Mouse (Mus musculus) skeletal muscle tissue, adult 2 months (tissue): ENCODE results near the gene Dlx5.

Experiments
- DNase-seq: peaks from one replicate; pipeline ENCODE4 v3.0.0-alpha.2; 2012; ENCODE audit warnings: low read depth, low spot score

Dlx5 gene

DNA sequence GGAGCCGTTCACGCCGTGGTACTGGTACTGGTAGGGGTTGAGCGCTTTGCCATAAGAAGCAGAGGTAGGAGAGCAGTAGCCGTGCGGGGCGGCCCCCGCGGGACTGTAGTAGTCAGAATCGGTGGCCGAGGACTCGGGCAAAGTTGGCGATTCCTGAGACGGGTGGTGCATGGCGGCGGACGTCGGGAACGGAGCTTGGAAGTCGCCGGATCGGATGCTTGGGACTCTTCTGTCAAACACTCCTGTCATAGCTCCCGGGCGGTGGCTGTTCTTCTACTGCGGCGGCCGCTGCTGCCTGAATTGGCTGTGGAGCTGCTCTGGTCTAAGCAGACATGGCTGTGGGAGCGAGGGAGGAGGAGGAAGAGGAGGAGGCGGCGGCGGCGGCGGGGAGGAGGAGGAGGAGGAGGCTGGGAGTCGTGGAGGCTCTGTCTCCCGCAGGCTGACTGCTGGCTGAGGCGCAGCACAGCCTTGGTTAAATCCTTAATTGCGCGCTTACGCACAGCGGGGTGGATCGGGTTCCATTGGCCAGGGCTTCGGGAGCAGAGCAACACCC, at the start of gene Dlx5:
Dlx5 (minus strand) TSS at position 448 of the 553 bp plus-strand sequence.
- peak; percentile 18 for DNase-seq

DNA sequence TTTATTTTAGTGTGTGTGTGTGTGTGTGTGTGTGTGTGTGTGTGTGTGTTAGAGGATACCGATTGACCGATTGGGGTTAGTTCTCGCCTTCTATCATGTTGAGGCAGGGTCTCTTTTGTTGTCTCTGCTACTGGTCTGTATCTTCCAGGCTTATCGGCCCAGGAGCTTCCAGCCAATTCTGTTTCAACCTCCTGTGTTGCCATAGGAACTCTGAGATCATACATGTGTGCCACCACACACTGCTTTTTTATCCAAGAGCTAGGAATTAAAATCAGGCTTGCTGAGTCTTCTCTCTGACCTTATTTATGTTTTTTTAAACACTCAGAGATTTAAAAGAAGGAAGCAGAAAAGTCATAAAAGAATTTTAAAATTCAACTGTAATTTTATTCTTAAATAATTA, 49.6 kb upstream of the Dlx5 start:
- no peak for DNase-seq

DNA sequence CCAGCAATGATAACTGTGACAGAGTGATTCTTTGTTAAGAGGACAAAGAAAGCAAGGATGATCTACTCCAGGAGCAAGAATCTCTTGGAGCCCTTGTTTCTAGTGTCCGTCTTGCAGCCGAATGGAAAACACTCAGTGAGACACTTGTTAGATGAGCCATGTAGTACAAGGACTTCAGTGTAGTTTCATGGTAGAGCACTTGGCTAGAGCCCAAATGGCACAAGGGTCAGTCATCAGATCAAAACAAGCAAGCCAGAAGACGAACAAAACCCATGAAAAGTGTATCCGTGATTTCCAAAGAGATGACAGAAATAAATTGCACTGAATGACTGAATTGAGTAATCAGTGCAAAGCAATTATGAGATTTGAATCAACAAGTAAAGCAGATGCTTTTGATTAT, 48.9 kb upstream of the Dlx5 start:
- DNase-seq, result no peak

DNA sequence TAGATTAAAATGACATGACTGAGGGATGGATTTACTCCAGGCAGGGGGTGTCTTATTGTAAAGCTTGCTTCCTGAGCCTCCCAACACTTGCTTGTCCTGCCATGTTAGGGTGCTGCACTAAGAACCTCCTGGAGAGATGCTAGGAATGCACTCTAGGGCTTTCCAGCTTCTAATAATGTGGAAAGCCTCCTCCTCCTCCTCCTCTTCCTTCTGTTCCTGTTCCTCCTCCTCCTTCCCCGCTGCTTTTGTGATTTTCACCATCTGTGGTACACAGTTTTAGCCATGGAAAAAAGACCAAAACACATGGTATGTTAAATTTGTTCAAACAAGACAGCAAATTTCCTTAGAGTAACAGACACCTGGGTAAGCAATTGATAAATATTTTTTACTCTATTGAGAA, 43.4 kb upstream of the Dlx5 start:
- DNase-seq, result no peak

DNA sequence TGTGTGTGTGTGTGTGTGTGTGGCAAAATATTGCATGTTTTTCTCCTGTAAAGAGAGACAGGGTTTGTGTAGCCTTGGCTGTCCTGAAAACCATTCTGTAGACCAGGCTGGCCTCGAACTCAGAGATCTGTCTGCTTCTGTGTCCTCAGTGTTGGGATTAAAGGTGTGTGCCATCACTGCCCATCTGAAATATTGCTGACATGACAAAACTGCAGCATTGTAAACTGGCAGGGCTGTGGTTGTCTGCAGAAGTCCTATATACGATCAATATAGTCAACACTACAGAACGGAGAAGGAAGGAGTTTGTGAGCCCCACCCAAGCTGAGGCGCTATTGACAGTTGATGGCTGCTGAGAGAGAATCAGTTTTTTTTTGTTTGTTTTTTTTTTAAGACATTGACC, 35.4 kb upstream of the Dlx5 start:
- DNase-seq, result no peak

DNA sequence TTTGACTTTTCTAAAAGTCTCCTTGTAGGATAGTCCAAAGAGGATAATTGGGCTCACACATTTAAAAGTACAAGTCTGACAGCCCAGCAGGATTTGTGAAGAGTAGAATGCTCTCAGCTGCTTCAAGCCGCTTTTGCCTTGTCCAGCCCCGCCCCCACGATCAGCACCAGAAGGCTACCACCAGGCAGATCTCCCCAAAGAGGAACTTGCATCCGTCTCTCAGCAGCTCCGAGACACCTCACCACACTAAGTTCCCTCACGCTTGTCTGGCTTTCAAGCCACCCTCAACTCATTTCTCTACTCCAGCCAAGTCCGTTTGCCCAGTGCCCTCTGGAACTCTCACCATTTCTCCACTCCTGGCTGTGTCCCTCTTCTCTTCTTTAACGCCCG, 33.6 kb upstream of the Dlx5 start:
- no peak for DNase-seq

DNA sequence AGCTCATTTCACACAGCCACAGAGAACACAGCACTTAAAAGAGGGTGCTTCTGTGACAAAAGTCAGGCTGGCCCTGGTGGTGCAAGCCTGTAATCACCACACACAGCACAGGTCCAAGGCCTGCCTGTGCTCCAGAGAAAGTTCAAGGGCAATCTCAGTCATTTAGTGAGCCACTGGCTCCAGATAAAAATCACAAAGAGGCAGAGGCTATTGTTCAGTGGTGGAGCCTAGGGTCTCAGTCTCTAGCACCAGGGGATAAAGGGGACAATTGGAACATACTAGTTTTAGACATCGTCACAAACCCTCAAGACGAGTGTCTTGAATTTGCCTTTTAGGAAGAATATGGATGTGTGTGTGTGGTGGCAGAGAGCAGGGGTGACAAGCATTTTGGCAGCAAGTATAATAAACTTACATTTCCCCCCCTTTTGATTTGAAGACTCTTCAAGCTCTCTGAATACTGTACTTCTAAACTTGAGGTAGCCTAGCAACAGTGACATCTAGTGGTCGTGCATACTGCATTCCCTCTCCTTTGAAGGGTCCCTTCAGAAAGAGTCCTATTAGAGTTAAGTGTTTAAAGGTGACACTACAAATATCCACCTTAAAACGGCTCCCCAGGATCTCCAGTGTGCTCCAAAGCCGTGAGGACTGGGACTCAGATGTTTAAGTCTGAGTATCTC, 33.1 kb upstream of the Dlx5 start:
- peak; percentile 8 for DNase-seq

DNA sequence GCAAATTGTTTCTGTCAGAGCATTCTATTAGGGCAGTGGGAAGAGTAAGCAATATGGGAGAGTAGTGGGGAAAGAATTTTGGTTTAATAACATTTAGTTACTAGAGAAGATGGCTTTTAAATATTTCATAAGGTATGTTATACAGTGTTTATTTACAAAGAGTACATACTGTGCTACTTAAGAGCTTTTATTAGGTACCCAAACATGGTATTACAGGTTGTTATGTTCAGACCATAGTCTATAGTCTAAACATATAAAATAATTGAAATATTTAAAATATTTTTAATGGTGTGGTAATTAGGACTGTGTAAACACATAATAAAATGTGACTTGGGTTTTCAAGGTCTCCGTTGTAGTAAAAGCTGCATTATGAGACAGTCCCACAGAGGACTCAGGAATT, 32.4 kb upstream of the Dlx5 start:
- DNase-seq, result no peak

DNA sequence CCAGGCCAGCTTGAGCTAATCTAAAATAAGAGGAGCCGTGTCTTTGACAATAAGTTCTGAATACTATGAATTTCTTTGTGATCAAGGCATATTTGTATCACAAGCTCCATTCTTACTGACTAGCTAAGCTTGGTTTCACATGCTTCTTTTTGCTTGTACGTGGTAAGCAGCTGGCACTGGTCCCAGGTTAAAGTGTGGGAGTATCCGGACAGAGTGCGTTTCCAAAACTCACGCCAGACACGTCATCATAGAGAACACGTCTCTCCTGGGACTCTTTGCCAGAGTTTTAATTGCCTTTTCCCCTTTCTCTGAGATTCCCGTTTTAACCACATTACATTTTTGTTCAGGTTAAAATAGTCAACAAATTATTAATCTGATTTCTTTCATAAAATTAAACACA, 27.7 kb upstream of the Dlx5 start:
- peak; percentile 74 for DNase-seq

DNA sequence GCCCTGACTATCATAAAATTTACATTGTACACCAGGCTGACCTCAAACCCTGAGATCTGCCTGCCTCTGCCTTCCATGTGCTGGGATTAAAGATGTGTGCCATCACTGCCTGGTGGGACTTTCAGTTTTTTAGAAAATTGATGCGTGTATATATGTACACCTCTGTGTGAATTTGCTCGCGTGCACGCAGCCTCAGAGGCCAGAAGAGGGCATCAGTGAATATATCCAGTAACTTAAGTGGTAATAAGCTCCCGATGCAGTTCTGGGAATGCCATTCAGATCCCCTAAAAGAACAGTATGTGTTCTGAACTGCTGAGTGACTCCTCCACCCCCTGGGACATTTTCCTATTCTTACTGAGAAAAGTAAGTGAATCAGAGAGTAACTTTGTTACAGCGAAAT, 8.2 kb upstream of the Dlx5 start:
- no peak for DNase-seq

DNA sequence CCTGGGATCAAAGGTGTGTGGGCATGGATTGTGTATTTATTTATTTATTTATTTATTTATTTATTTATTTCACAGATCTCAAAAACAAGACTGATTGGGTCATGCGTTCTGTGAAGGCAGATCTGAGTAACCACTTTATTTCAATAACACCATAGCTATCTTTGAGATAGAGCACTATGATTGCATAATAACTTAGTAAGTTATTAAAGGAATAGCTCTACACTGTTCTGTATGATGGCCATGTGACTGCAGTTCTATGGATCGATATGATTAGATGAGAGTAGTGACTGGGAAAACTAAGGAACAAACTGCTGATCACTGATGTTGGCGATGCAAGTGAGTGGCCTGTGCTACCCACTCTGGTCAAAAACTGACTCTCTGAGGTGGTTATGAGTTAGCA, 4.3 kb upstream of the Dlx5 start:
- DNase-seq, result no peak

DNA sequence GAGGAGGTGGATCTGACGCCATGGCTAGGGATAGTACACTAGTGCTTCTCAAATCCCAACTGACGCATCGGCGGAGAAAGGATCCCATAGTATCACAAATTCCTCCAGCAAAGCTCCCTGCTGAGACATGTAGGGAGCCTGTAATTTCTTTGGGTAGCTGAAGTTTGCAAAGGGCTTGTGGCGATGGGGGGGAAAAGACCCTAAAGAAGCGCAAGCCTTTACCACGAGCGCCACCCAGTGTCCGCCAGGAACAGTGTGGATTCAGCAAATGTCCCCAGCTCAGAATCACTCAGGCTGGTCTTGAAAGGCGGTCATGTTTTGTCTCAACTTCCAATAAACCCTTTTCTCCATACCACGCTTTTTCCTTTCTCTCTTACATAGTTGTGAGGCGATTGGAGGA, 3.0 kb upstream of the Dlx5 start:
- DNase-seq, result no peak

DNA sequence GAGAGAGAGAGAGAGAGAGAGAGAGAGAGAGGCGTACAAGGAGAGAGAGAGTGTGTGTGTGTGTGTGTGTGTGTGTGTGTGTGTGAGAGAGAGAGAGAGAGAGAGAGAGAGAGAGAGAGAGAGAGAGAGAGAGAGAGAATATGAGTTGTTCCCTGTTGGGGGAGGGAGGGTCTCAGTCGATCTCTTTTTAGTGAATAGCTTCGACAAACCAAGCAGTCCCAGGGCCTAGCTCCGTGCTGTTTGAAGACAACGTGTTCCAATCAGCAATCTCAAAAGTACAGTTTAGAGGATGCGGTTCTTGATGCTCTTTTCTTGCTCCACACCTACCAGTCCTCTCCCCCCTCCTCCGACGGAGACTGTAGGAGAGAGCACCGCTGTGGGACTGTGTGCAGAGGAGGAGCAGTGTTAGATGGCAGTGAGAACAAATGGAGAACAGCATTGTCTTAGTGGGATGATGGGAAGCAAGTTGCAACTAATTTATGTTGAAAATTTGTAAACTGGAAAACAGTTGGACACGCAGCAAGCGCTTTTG, 447 bp upstream of the Dlx5 start:
- DNase-seq, result no peak

DNA sequence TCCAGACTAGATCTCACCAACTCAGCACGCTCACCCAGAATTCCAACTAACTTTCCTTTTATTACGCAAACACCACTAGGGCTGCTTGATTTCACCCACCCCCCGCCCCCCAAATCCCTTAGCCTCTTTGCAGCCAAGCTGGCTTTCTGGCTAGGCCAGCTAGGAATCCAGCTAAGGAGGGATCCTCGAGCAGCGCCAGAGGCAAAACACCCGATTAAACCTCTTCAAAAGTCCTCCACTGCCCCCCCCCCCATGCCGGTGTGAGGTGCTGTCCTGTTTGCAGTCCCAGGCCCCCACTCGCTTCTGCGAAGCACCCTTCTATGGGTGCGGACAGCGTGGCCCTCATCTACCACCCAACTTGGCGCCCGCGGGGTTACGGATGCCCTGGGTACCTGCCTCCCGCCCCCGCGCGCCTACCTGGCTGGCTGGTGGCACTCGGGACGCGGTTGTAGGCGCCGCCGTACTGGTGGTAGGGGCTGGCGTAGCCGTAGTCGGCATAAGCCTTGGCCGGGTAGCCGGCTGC, 709 bp downstream of the Dlx5 start:
- DNase-seq, result no peak

DNA sequence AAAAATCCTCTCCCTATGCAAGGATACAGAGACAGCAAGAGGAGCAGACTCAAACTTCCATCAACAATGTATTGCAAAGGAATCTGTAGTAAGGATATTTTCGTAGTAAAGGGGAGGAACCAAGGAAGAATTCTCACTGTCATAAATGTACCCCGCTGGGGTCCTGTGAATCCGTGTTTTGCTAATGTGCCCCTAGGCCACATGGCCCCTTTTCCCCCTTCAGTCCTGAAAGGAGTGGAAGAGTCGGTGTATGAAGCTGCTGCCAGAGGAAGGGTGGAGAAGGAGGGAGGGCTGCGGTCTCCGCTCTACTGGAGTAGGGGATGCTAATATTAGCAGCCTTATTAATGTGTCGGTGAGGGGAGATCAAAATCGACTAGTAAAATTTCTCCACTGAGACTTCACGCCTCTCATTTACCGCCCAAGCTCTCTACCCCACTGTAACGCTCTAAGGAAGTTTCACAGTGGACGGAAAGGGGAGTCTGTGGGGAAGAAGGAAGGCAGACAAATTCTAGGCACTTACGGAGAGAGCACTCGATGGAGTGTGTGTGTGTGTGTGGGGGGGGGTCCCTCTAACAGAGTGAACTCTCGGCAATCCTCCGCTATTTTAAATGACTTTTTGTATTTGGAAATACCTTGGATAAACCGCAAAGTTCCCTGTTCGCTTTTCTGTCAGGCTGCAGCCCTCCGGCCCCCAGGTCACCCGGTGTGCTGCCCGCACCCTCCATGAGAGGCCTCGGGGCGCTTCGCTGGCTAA, 1.3 kb downstream of the Dlx5 start:
- DNase-seq, result no peak

DNA sequence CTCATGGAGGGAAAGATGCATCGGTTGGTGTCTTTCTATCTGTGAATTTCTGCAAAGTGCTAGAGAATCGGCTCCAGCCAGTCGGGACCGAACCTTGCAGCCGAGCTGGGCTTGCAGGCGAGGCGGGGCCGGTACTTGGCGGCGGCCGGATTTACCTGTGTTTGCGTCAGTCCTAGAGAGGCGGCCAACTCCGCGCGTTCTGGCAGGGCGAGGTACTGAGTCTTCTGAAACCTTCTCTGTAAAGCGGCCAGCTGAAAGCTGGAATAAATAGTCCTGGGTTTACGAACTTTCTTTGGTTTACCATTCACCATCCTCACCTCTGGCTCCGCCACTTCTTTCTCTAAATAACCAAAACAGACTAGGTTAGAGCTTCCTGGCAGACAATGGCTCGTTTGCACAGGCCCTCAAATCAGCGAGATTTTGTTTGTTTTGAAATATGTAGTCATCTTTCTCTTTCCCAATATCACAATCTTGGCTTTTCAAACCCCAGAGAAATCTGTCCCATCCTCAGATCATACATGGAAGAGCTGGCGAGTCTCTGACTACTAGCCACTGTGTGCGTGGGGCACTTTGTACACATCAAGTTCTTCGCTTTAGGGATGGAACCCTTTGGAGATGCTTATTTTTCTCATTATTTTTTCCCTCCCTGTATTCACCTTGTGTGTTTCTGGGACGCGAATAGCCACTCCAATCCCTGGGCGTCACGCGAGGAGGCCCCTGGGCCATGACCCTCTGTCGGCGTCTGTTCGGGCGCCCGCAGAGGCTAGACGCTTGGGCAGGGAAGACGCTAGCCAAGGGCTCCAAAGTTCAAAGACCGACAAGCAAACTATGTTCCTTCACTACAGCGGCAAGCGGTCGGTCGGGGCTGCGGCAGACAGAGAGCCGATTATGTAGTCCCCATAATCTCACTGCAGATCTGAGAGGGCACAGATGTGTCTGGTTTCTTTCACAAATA, 2.2 kb downstream of the Dlx5 start:
- DNase-seq, result no peak

DNA sequence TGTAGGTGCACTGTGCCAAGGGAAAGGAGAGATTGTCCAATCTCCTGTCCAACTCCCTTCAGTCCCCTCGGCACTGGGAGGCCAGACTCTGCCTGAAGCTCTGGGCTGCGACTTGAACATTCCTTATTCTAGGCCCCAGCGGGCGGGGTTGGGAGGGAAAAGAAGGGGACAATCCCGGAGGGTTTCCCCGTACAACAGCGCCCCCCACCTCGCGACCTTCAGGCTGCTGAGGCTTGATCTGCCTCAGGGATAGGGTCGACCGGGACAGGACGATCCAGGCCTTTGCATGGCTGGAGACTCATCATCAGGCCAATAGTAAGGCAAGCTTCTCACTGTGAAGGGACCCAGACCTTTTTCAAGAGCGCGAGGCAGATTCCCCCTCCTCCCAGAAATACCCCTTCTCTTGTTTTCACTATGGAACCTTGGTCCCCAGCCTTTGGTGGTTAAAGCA, 3.0 kb downstream of the Dlx5 start:
- DNase-seq, result no peak

DNA sequence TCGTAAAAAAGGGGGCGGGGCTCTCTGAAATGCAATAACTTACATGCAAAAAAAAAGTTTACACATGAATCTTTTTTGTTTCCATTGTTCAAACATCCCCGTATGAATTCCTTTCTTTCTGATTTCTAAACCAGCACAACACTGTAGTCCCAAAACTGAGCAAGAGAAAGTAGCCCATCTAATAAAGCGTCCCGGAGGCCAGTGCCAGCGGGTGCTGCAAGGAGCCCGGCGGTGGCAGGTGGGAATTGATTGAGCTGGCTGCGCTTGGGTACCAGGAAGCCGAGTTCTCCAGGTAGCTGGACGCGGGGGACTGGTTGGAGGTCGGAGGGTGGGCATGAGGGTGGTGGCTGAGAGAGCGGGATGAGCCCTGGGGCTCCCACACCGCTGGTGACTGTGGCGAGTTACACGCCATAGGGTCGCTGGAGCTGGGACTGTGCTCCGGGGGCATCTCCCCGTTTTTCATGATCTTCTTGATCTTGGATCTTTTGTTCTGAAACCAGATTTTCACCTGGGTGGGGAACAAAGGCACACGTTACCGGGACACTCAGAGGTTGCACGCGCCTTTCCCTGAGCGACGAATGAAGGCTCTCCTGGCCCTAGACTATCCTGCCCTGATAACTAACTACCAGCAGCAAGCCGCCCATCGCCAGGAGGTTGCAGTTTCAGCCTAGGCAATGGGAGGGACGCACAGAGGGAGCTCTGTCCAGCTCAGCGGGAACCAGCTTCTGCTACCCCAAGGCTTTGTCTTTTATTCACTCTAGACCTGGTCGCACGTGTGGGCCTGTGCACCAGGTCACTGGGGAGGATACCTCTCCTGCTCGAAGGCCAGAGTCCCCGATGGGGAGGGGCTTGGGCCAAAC, 3.7 kb downstream of the Dlx5 start:
- no peak for DNase-seq

DNA sequence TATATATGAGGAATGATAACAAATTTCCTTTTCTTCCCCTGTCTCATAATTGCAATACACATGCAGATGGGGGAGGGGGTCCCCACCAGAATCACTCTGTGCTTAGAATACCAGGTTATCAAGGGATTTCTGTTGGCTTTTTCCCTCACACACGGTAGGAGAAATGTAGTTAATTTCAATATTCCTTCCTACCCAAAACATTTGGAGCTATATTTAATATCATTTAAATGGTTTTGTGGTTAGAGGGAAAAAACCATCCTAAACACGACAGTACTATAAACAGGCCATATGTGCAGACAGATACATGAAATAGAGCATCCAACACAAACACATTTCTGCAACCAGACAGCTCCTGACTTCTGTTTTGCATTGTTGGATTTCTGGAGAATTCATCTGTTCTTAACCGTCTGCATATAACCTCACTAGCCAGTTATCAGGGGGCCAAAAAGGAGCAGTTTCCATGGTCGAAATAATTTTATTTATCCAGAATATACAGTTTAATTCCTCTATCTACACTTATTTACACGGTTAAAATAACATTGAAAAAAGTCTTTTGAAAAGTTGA, 4.5 kb downstream of the Dlx5 start:
- no peak for DNase-seq

DNA sequence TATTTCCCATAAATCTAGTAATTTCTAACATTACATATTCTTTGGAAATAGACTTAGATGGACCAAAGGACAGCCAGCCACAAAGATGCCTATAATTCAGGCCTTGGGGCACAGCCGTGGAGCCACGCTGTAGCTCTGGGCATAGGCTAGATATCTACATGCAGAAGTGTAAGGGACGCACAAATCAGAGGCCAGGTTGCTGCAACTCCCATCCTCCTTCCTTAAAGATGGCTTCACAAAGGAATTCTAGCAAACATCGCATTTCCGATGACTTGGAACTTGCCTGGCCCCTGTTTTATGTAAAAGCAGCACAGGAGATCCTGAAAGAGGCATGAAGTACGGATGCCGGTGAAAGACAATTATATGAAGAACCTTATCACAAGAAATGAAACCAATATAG, 5.2 kb downstream of the Dlx5 start:
- no peak for DNase-seq
